Mouse (Mus musculus): Measurements from ENCODE around the gene Gm45062.
"Not testable (repeated sequence)": the region's sequence is repeated elsewhere in the genome, so short reads cannot be mapped to it uniquely, and the experiment has no call there.

GRCm38 (mm10) chr6:8331496-8331895 is 72.2 kb downstream of the Gm45062 start:
- not testable (repeated sequence) for TF ChIP-seq CTCF, POLR2A (IDR thresholded peaks at IDR 0.05; ENCODE audit: insufficient read depth, low read depth, low read length)
